Mouse (Mus musculus) kidney, adult 10 weeks (tissue): ENCODE data around the gene Gm7697. TPM values are rescaled to one million over a fixed set of nuclear protein-coding genes. Genes with fewer than 3 reads are reported as not detected.

Experiments used
- polyA plus RNA-seq: library from polyadenylated mRNA; stranded (reverse); fragments of 350-450 nt; fragmentation: Illumina TruSeq; extraction: RNeasy Lipid Tissue Mini Kit (QIAGEN cat#74804); gene quantifications from one replicate; pipeline ENCODE4 v1.2.3, GENCODE M21; 2014; ENCODE audit warnings: low read depth, low replicate concordance

The Gm7697 gene
- not detected for polyA plus RNA-seq

DNA sequence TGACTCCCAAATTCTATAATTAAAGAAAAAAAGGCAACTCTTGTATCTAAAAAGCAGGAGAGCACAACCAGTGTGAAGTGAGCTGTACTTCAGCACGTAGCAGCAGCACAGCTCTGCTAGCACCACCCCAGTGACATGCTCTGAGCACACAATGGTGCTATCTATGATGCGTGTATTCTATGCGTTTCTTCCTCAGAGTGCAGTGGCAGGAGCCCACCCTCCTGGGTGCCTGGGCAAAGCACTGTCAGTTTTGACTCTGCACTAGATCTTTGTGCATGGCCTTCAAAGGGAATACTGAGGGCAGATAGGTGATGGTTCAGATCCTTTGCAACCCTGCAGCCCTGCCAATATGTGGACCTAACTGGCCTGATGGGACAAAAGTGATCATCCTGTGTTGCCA is at the start of gene Gm7697:
Gene Gm7697 (minus strand): TSS at position 101 of the 400 bp plus-strand sequence.

GRCm38 (mm10) chr8:69453465-69453864 is 69.3 kb downstream of the Gm7697 start, which contains the start of gene Gm9495:
Gene Gm9495 (minus strand): TSS chr8:69453565.

Other genes with a start within 250 kb of the Gm7697 start
- gene Gm9495, start 69.4 kb downstream of the Gm7697 start, polyA plus RNA-seq: not detected
- 40.5 TPM for gene Zfp868, start 102.6 kb upstream of the Gm7697 start, polyA plus RNA-seq
- 8.5 TPM for gene Zfp964, start 131.5 kb upstream of the Gm7697 start, polyA plus RNA-seq
- gene Zfp869, start 187.7 kb upstream of the Gm7697 start, polyA plus RNA-seq: 53.4 TPM
- 12.6 TPM for gene Zfp963, start 227.0 kb upstream of the Gm7697 start, polyA plus RNA-seq